Mouse (Mus musculus) kidney, adult 2 months (tissue): ENCODE results near the gene Whrn. TPM values are rescaled to one million over a fixed set of nuclear protein-coding genes. Genes with fewer than 3 reads are reported as not detected.

Source experiments
- DNase-seq: peaks from one replicate; pipeline ENCODE4 v3.0.0; 2021
- H3K27ac ChIP-seq: fragments of 200-500 bp; 2 replicates; pipeline ENCODE4 v1.5.1; 2012; ENCODE audit warnings: low read depth, low read length, control low read depth, inconsistent platforms; ENCODE audit not compliant: insufficient read depth
- H3K27me3 ChIP-seq: fragments of 200-500 bp; replicated peaks from 2 replicates; pipeline ENCODE4 v1.6.1; 2012; ENCODE audit warnings: mild to moderate bottlenecking, moderate library complexity, low read length, inconsistent platforms; ENCODE audit not compliant: control insufficient read depth, insufficient read depth
- H3K36me3 ChIP-seq: fragments of 200-500 bp; 2 replicates; pipeline ENCODE4 v1.6.1; 2012; ENCODE audit warnings: mild to moderate bottlenecking, moderate library complexity, low read length, inconsistent platforms; ENCODE audit not compliant: control insufficient read depth, insufficient read depth
- H3K4me1 ChIP-seq: fragments of 200-500 bp; 2 replicates; pipeline ENCODE4 v1.6.1; 2011; ENCODE audit warnings: low read length; ENCODE audit not compliant: control insufficient read depth, insufficient read depth
- H3K4me3 ChIP-seq: fragments of 200-500 bp; 2 replicates; pipeline ENCODE4 v1.5.1; 2011; ENCODE audit warnings: mild to moderate bottlenecking, low read depth, low read length, control low read depth; ENCODE audit not compliant: insufficient read depth
- CTCF ChIP-seq: fragments of 200-500 bp; conservative IDR thresholded peaks from 2 replicates; pipeline ENCODE4 v1.5.1; 2011; ENCODE audit warnings: low read depth, mild to moderate bottlenecking, control low read depth, low read length, moderate library complexity, mixed read lengths; ENCODE audit not compliant: insufficient read depth, insufficient read length
- POLR2A ChIP-seq: fragments of 200-500 bp; IDR thresholded peaks from one replicate; pipeline ENCODE4 v1.6.1; 2011; ENCODE audit warnings: low read depth, low read length, control low read depth
- WGBS: fragments of 180-500 bp; shearing (Covaris S2); methylation state at CpG from one replicate; pipeline ENCODE4 v1.1.7; 2018; 5-methylcytosine and 5-hydroxymethylcytosine counted together
- polyA plus RNA-seq: library from polyadenylated mRNA; depleted of rRNA; stranded (reverse); fragments of >200 nt; gene quantifications from 2 replicates; pipeline ENCODE4 v1.2.3, GENCODE M21; 2012

The Whrn gene
- polyA plus RNA-seq, 1 experiment, result 20.3 TPM

DNA sequence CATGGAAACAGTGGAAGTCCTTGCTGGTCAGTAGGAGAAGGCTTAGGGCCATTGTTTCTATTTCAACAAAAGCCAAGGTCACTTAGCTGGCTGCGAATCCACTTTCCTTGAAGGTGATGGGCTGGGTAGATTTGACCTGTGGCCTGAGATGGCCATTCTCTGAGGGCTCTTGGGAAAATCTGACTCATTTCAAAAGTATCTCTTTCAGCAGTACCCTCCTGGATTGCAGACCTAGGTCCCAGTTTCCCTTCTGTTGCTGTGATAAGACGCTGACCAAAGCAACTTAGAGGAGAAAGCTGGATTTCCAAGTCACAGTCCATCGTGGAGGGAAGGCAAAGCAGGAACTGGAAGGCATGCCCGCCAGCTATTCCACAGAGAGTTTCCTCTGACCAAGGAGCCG, 8.2 kb upstream of the Whrn start:
- no peak overlapping the region for H3K27ac ChIP-seq
- TF ChIP-seq POLR2A, result no peak
- no peak for TF ChIP-seq CTCF
- H3K36me3 ChIP-seq, result no peaks in the 10 kb centered on the region
- no peak overlapping the region for H3K4me3 ChIP-seq
- DNase-seq, result no peak
- no peaks in the 10 kb centered on the region for H3K4me1 ChIP-seq
- 67% methylated on average over 5 of the region's 5 CpGs for WGBS
- H3K27me3 ChIP-seq, result no peaks in the 10 kb centered on the region

DNA sequence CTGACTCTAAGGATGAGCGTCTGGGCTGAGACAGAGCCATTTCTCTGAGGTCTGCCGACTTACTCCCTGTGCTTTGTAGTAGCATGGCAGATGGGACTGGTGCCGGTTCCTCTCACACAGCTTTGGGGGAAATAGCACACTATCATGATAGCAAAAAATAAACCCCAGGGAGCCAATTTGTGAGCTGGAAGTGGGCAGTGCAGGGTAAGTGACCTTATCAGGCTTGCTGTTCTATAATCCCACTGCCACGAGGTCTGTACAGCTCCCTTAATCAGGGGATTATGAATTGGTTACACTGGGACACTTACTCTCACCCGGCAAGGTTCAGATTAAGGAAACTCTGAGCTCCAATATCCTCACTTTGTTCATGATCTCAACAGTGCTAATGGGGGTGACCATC, 5.3 kb upstream of the Whrn start:
- WGBS, result 80% methylated on average over 5 of the region's 5 CpGs

DNA sequence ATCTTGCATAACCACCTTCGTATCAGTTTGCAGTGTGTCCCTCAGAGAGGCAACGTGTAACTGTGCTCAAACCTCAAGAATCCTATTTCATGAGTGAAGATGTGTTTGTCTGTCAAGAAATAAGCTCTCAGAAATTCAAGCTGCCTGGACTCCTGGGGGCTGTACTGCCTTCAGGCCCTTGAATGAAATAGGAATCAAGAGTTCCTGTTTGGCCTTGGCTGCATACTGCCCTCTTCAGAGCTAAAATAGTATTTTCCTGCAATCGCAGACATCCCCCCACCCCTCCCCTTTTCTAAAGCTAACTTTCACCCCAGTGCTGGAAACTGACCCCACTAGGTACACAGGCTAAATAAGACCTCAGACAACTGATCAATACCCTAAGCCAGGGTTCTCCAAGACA, 2.6 kb upstream of the Whrn start:
- Histone ChIP-seq H3K36me3 (no peaks in the 10 kb centered on the region), H3K4me3 (no peak overlapping the region), H3K27ac (no peak overlapping the region), H3K4me1 (peaks cover 6% of the 10 kb centered on the region; the same call in 1 of the 2 replicates), H3K27me3 (no peaks in the 10 kb centered on the region)
- TF ChIP-seq CTCF (no peak), POLR2A (no peak)
- DNase-seq, result no peak
- WGBS, result 42% methylated on average over 3 of the region's 3 CpGs

More for the DNA sequence above, 5.3 kb upstream of the Whrn start:
- no peak overlapping the region for H3K4me3 ChIP-seq
- no peak for TF ChIP-seq POLR2A
- TF ChIP-seq CTCF, result no peak
- H3K27me3 ChIP-seq, result no peaks in the 10 kb centered on the region
- peaks cover 3% of the 10 kb centered on the region; the same call in 1 of the 2 replicates for H3K4me1 ChIP-seq
- no peaks in the 10 kb centered on the region for H3K36me3 ChIP-seq
- no peak for DNase-seq
- no peak overlapping the region for H3K27ac ChIP-seq

DNA sequence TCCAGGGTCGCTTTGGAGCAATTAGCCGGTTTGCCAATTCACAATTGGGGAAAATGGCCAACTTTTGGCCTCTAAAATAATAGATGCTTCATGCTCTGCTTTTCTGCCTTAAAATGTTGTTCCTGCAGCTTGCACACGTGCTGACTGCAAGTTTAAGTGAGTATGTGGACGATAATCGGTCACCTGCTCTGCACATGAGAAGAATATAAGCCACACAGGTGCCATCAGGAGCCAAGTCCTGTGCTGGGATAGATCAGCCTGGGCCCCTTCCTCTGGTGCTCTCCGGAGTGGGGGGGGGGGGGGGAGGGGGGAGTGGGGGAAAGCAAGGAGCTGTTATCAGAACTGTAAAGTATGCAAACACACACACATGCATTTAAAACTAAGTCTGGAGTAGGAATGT, 521 bp upstream of the Whrn start:
- no peaks in the 10 kb centered on the region for H3K36me3 ChIP-seq
- WGBS, result 20% methylated on average over 6 of the region's 6 CpGs

DNA sequence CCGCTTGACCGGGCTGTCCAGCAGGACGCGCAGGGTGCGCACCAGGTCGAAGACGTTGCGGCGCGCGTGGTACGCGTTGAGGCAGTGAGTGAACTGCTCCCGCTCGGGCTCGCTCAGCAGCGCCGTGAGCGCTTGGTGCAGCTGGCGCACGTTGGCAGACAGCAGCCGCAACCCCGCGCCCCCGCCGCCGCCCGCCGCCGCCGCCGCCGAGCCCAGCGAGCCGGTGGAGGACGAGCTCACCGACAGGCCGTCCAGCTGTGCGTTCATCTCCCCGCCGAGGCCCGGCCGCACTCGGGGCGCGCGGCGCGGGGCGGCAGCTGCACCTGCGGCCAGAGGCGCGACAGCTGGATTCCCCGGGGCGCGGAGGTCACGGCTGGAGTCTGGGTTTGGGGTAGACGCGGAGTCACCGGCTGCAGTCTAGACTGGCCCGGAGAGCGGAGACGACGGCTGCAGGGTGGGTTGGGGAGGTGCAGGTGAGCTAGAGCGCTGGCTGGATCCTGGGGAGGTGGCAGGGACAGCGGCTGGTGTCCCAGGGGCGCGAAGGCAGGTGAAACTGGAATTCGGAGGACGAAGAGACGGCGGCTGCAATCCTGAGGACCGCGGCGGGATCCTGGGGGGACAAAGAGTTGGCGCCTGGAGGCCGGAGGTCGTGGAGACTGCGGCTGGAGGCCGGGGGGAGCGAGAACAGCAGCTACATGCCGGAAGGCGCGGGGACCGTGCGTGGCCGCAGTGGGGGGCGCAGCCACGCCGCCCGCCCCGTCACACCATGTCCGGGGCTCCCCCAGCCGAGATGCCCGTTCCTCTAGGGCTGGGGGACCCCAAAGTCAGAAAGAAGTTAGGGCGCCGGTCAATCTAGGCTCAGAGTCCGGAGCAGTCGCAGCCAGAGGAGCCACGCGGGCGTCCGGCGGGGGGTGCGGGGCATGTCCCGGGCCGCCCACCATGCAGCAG, 550 bp downstream of the Whrn start:
- Histone ChIP-seq H3K4me3 (peak overlapping the region; percentile 61), H3K27ac (0 out of 2 replicates have a peak overlapping the region, but pooled peaks have one; percentile 14), H3K36me3 (no peaks in the 10 kb centered on the region), H3K4me1 (peaks cover 6% of the 10 kb centered on the region; the same call in 1 of the 2 replicates), H3K27me3 (no peaks in the 10 kb centered on the region)
- TF ChIP-seq CTCF (no peak), POLR2A (no peak)
- DNase-seq, result peak; percentile 66
- 1% methylated on average over 107 of the region's 107 CpGs for WGBS

More for the DNA sequence above, 521 bp upstream of the Whrn start:
- no peak for TF ChIP-seq CTCF
- no peak for TF ChIP-seq POLR2A
- no peak for DNase-seq
- Histone ChIP-seq H3K4me3 (peak overlapping the region; percentile 61), H3K27ac (0 out of 2 replicates have a peak overlapping the region, but pooled peaks have one; percentile 51), H3K27me3 (no peaks in the 10 kb centered on the region), H3K4me1 (peaks cover 6% of the 10 kb centered on the region; the same call in 1 of the 2 replicates)

DNA sequence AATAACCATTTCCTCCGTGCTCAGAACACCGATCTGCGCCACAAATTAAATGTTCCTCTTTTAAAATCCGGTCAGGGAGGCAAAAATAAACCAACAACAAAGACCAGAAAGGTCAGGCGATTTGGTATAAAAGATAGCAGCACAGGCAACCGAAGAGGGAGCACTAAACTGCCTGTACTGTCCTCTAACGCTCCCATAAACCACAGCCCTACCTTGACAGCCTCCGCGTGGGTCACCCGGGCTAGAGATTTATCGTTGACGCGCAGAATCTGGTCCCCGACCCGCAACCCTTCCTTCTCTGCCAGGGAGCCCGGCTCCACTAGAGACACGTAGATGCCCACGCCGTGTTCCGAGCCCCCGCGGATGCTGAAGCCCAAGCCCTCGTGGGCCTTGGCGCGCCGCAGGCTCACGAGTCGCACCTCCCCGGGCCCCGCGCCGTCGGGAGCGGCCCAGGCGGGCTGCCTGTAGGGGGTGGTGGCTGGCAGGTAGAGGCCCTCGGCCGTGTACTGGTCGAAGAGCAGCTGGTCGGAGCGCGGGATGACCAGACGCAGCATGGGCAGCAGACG, 1.3 kb downstream of the Whrn start:
- Histone ChIP-seq H3K4me1 (peaks cover 6% of the 10 kb centered on the region; the same call in 1 of the 2 replicates), H3K4me3 (peak overlapping the region; percentile 61), H3K36me3 (no peaks in the 10 kb centered on the region), H3K27ac (no peak overlapping the region), H3K27me3 (no peaks in the 10 kb centered on the region)
- DNase-seq, result no peak
- 4% methylated on average over 43 of the region's 43 CpGs for WGBS
- TF ChIP-seq POLR2A (no peak), CTCF (no peak)
